Mouse (Mus musculus) kidney, embryonic 16.5 days (tissue): ENCODE data around the gene Gm2696. TPM values are rescaled to one million over a fixed set of nuclear protein-coding genes. Genes with fewer than 3 reads are reported as not detected.
"Not testable (repeated sequence)": the region's sequence is repeated elsewhere in the genome, so short reads cannot be mapped to it uniquely, and the experiment has no call there.

ENCODE experiments used
- ATAC-seq: fragments of 200-750 bp; cut with Nextera tagmentation; 2 replicates; pipeline ENCODE4 v1.8.0; 2017; ENCODE audit warnings: moderate TSS enrichment; ENCODE audit not compliant: low FRiP score, low TSS enrichment
- H3K27ac ChIP-seq: fragments of 300-500 bp; sonication (generic); 2 replicates; pipeline ENCODE4 v1.5.1; 2014; ENCODE audit warnings: low read length
- H3K27me3 ChIP-seq: fragments of 300-500 bp; sonication (generic); 2 replicates; pipeline ENCODE4 v1.6.1; 2014; ENCODE audit warnings: low read length, control low read depth, mixed read lengths; ENCODE audit not compliant: insufficient read depth
- H3K36me3 ChIP-seq: fragments of 300-500 bp; sonication (generic); 2 replicates; pipeline ENCODE4 v1.6.1; 2014; ENCODE audit warnings: low read length, control low read depth, mixed read lengths; ENCODE audit not compliant: insufficient read depth
- H3K4me1 ChIP-seq: fragments of 300-500 bp; sonication (generic); 2 replicates; pipeline ENCODE4 v1.6.1; 2014; ENCODE audit warnings: low read length, control low read depth, mixed read lengths; ENCODE audit not compliant: insufficient read depth
- H3K4me2 ChIP-seq: fragments of 300-500 bp; sonication (generic); replicated peaks from 2 replicates; pipeline ENCODE4 v1.6.1; 2014; ENCODE audit warnings: low read depth, low read length
- H3K4me3 ChIP-seq: fragments of 300-500 bp; sonication (generic); 2 replicates; pipeline ENCODE4 v1.5.1; 2014; ENCODE audit warnings: mild to moderate bottlenecking, low read length
- H3K9ac ChIP-seq: fragments of 300-500 bp; sonication (generic); replicated peaks from 2 replicates; pipeline ENCODE4 v1.6.1; 2014; ENCODE audit warnings: low read length
- H3K9me3 ChIP-seq: fragments of 300-500 bp; sonication (generic); 2 replicates; pipeline ENCODE4 v1.6.1; 2016; ENCODE audit warnings: low read length, control low read depth
- WGBS: fragments of 180-500 bp; shearing (Covaris S2); extraction: QIAGEN DNeasy Blood & Tissue Kit; methylation state at CpG from one replicate; pipeline ENCODE4 v1.1.7; 2014; 5-methylcytosine and 5-hydroxymethylcytosine counted together
- polyA plus RNA-seq: library from polyadenylated mRNA; unstranded; fragments of >200 nt; fragmentation: Nextera tagmentation; extraction: Ambion mirVana; gene quantifications from 2 replicates; pipeline ENCODE4 v1.2.1, GENCODE M21; 2015

The Gm2696 gene
- not detected in 2 replicates for polyA plus RNA-seq

- no peaks in the 10 kb centered on the region; the same call in 1 of the 2 replicates for H3K9me3 ChIP-seq
- no peak for ATAC-seq
- 60% methylated on average over 4 of the region's 4 CpGs for WGBS
- no peak within 1 kb of the TSS for H3K9ac ChIP-seq
- H3K27ac ChIP-seq, result no peak within 1 kb of the TSS
- no peaks in the 10 kb centered on the region for H3K36me3 ChIP-seq
- no peaks in the 10 kb centered on the region for H3K4me1 ChIP-seq
- H3K27me3 ChIP-seq, result no peaks in the 10 kb centered on the region
- no peak within 1 kb of the TSS for H3K4me2 ChIP-seq
- no peak within 1 kb of the TSS for H3K4me3 ChIP-seq
These were observed at the start of gene Gm2696 for GRCm38 (mm10) chr10:77814382-77814781. Gene Gm2696 (plus strand): TSS chr10:77814682.

GRCm38 (mm10) chr10:77769727-77770126 lies 44.8 kb upstream of the Gm2696 start:
- WGBS, result 62% methylated on average over 1 of the region's 1 CpGs
- no peak overlapping the region for H3K27ac ChIP-seq
- no peaks in the 10 kb centered on the region for H3K36me3 ChIP-seq

DNA sequence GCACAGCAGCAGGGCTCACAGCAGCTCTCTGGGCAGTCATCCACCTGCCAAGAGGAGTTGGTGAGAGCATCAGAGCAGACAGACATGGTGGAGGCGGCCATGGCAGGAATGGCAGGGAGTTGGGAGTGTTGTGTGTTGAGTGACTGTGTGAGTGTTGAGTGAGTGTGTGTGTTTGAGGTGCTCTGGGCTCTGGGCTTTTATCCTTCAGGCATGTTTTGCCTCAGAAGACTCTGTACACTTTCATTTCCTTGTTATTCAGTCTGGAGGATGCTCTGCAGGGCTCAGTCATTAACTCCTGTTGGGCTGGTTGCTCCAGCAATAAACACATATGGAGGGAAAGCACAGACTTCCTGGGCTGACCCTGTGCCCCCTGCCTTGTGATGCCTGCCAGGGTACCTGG lies 43.3 kb upstream of the Gm2696 start, which contains the start of gene Gm3238:
Gene Gm3238, minus strand, starts transcription at position 101 of the 400 bp plus-strand sequence.
- ATAC-seq, result not testable (repeated sequence)
- no CpG with 5 or more reads among the region's 1 CpGs for WGBS

More at GRCm38 (mm10) chr10:77769727-77770126, 44.8 kb upstream of the Gm2696 start:
- H3K4me2 ChIP-seq, result no peak overlapping the region
- no peaks in the 10 kb centered on the region for H3K27me3 ChIP-seq
- no peak for ATAC-seq
- H3K9me3 ChIP-seq, result no peaks in the 10 kb centered on the region
- no peak overlapping the region for H3K4me3 ChIP-seq
- H3K9ac ChIP-seq, result no peak overlapping the region
- no peaks in the 10 kb centered on the region for H3K4me1 ChIP-seq

GRCm38 (mm10) chr10:77772142-77772541 lies 42.3 kb upstream of the Gm2696 start:
- not testable (repeated sequence) for ATAC-seq, H3K27me3 ChIP-seq

More for the DNA sequence above, 43.3 kb upstream of the Gm2696 start, which contains the start of gene Gm3238:
- not testable (repeated sequence) for H3K36me3 ChIP-seq, H3K9ac ChIP-seq, H3K4me1 ChIP-seq, H3K4me3 ChIP-seq, H3K4me2 ChIP-seq, H3K27me3 ChIP-seq, H3K27ac ChIP-seq, H3K9me3 ChIP-seq

GRCm38 (mm10) chr10:77776844-77777243 lies 37.6 kb upstream of the Gm2696 start, which contains the start of gene Gm7138:
Gene Gm7138 (minus strand): TSS chr10:77776944.
- H3K4me2 ChIP-seq, H3K9me3 ChIP-seq, H3K27ac ChIP-seq, H3K36me3 ChIP-seq, H3K9ac ChIP-seq, H3K4me1 ChIP-seq, H3K27me3 ChIP-seq, ATAC-seq, H3K4me3 ChIP-seq: not testable (repeated sequence)
- WGBS, result 100% methylated on average over 1 of the region's 1 CpGs

More at GRCm38 (mm10) chr10:77772142-77772541, 42.3 kb upstream of the Gm2696 start:
- H3K4me3 ChIP-seq, H3K9ac ChIP-seq, H3K9me3 ChIP-seq, H3K4me1 ChIP-seq, H3K27ac ChIP-seq, H3K36me3 ChIP-seq, H3K4me2 ChIP-seq: not testable (repeated sequence)
- WGBS, result 75% methylated on average over 1 of the region's 3 CpGs

GRCm38 (mm10) chr10:77782442-77782841 lies 32.0 kb upstream of the Gm2696 start, which contains the start of gene Gm3250:
Gene Gm3250 (minus strand): TSS chr10:77782542.
- not testable (repeated sequence) for H3K9me3 ChIP-seq, H3K4me2 ChIP-seq, H3K4me1 ChIP-seq, H3K4me3 ChIP-seq, H3K9ac ChIP-seq, H3K36me3 ChIP-seq, H3K27me3 ChIP-seq, H3K27ac ChIP-seq, ATAC-seq
- 75% methylated on average over 1 of the region's 1 CpGs for WGBS

DNA sequence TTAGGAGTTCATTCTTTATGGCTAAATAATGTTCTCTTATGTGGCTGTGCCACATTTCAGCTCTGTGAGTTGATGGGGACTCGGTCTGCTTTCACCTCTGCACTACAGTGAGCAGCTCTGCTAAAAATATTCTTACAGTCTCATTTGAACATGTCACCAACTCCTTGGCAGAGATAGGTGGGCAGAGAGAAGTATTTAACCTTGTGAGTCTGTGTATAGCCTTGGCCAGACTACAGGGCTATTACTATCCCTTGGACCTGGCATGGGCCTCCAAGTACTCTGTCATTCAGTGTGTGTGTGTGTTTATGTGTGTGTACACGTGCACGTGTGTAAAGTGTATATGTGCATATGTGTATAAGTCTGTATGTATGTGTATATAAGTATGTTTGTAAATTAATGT lies 31.1 kb upstream of the Gm2696 start:
- H3K27me3 ChIP-seq, H3K4me2 ChIP-seq, H3K27ac ChIP-seq, H3K4me3 ChIP-seq, H3K9ac ChIP-seq, ATAC-seq, H3K9me3 ChIP-seq, H3K36me3 ChIP-seq, H3K4me1 ChIP-seq: not testable (repeated sequence)
- 80% methylated on average over 1 of the region's 3 CpGs for WGBS

DNA sequence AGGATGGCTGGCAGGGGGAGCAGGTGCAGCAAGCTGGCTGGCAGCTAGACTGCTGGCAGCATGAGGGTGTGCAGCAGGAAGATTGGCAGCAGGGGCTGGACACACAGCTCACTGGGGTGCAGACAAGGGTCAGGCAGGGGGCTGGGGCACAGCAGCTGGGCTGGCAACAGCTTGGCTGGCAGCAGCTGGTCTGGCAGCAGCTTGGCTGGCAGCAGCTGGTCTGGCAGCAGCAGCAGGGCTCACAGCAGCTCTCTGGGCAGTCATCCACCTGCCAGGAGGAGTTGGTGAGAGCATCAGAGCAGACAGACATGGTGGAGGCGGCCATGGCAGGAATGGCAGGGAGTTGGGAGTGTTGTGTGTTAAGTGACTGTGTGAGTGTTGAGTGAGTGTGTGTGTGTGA lies 26.6 kb upstream of the Gm2696 start, which contains the start of gene Gm7137:
Gene Gm7137, minus strand, starts transcription at position 325 of the 400 bp plus-strand sequence.
- ATAC-seq, H3K4me2 ChIP-seq, H3K9me3 ChIP-seq, H3K27ac ChIP-seq, H3K4me1 ChIP-seq, H3K9ac ChIP-seq, H3K4me3 ChIP-seq, H3K36me3 ChIP-seq, H3K27me3 ChIP-seq: not testable (repeated sequence)
- no CpG with 5 or more reads among the region's 1 CpGs for WGBS

DNA sequence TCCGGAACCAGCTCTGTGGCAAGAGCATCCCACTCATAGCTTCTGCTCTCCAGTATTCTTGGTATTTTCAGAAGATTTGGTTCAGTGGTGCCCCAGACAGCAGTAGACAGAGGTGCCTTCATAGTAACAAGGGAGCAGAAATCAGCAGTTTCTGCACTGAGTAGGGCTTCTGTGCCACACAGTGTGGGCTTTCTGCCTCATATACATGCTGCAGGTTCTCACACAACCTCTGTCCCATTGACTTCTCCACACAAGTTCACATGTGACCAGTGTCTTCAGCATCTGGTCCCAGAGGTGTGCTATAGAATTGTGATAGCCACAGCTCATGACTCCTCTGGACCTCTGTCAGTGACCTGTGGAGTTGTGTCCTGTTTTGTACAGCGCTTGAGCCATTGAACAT lies 25.9 kb upstream of the Gm2696 start:
- Histone ChIP-seq H3K9ac (no peak overlapping the region), H3K27me3 (no peaks in the 10 kb centered on the region), H3K36me3 (no peaks in the 10 kb centered on the region), H3K4me1 (no peaks in the 10 kb centered on the region), H3K4me2 (no peak overlapping the region), H3K4me3 (no peak overlapping the region), H3K9me3 (no peaks in the 10 kb centered on the region), H3K27ac (no peak overlapping the region)
- no peak for ATAC-seq
- WGBS, result 45% methylated on average over 2 of the region's 2 CpGs

GRCm38 (mm10) chr10:77794976-77795375 lies 19.5 kb upstream of the Gm2696 start, which contains the start of gene Gm9639:
Gene Gm9639 (minus strand): TSS chr10:77795076.
- Histone ChIP-seq H3K4me2 (no peak within 1 kb of the TSS), H3K9ac (no peak within 1 kb of the TSS), H3K9me3 (no peaks in the 10 kb centered on the region), H3K4me1 (no peaks in the 10 kb centered on the region), H3K36me3 (no peaks in the 10 kb centered on the region), H3K4me3 (no peak within 1 kb of the TSS), H3K27ac (no peak within 1 kb of the TSS), H3K27me3 (no peaks in the 10 kb centered on the region)
- 59% methylated on average over 1 of the region's 2 CpGs for WGBS
- no peak for ATAC-seq
